Mouse (Mus musculus): ENCODE results near the gene Trim45.

DNA sequence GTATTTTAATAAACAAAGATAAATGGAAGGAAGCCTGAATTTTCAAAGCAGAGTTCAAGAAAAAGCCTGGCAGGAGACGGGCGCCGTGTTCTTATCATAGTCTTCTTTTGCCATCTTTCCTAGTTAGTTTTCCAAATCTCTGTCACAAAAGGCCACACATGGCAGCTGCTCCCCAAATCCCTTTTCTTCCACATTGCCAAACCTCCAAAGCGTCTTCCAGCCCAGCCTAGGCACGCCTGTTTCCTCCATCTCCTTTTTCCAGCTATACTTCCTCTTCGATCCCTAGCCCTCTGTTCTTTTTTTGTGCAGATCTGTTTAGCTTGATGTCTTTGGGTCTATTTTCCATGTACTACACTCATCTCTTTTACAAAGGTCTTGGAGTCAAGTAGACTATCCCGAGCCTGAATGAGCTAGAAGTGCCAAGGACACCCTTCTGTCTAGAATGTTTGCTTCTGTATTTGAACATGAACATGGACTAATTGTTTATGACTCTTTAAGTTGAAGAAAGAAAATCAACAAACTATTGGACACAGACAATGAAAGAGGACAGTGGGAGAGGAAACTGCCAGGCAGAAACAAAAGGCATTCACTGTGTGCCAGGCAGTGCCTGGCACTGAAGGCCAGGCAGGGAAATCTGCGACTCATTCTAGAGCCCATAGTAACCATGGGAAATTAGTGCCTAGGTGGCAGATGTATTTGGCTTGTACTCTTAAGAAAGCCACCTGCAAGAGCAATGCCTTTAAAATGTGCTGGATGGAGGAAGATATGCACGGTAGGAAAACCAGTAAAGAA lies 40.0 kb upstream of the Trim45 start:
- no peak for TF ChIP-seq CHD2 (IDR thresholded peaks at IDR 0.05; ENCODE audit: low read length)
- no peak for TF ChIP-seq CTCF (conservative IDR thresholded peaks at IDR 0.05 in 1 of 2, IDR thresholded peaks at IDR 0.05 in 1 of 2; ENCODE audit: low read depth in 2 of 2, low read length in 2 of 2)
